In genomic region chr2:121565911-121566310, GRCm38 (mm10) we compare ENCODE assay signal across 25 mouse cellular contexts. TPM values are rescaled to one million over a fixed set of nuclear protein-coding genes. Genes with fewer than 3 reads are reported as not detected.
DNase-seq lines count a peak whose midpoint lies in the region; ATAC-seq lines count a peak whose summit lies in the region.
"Had no signal": no experiment of that assay in that cellular context is flagged by ENCODE, and none has a peak within 500 bp of the region (broad histone marks: within the 10 kb centered on the region; RNA-seq: fewer than 3 reads in every experiment).

No protein-coding gene starts in this region.

- H3K4me2 ChIP-seq in hindbrain, embryonic 13.5 days = no peak overlapping the region
- no peak overlapping the region for H3K4me2 ChIP-seq in hindbrain, embryonic 12.5 days (replicated peaks)
- no peak overlapping the region for H3K4me2 ChIP-seq in neural tube, embryonic 13.5 days
- no peak overlapping the region for H3K4me2 ChIP-seq in neural tube, embryonic 15.5 days
- H3K4me2 ChIP-seq: embryonic facial prominence, embryonic 15.5 days; forebrain, embryonic 15.5 days; heart, embryonic 11.5 days; intestine, embryonic 15.5 days had no signal

- no peak overlapping the region for H3K9ac ChIP-seq in hindbrain, embryonic 13.5 days
- no peak overlapping the region for H3K9ac ChIP-seq in hindbrain, embryonic 12.5 days
- no peak overlapping the region for H3K9ac ChIP-seq in neural tube, embryonic 13.5 days
- no peak overlapping the region for H3K9ac ChIP-seq in neural tube, embryonic 15.5 days (replicated peaks)
- H3K9ac ChIP-seq: embryonic facial prominence, embryonic 15.5 days; forebrain, embryonic 15.5 days; intestine, embryonic 15.5 days had no signal

- peaks cover 61% of the 10 kb centered on the region for H3K36me3 ChIP-seq in hindbrain, embryonic 13.5 days
- H3K36me3 ChIP-seq in hindbrain, embryonic 12.5 days = peaks cover 14% of the 10 kb centered on the region
- peaks cover 44% of the 10 kb centered on the region for H3K36me3 ChIP-seq in neural tube, embryonic 13.5 days
- peaks cover 22% of the 10 kb centered on the region for H3K36me3 ChIP-seq in neural tube, embryonic 15.5 days
- H3K36me3 ChIP-seq: embryonic facial prominence, embryonic 15.5 days; G1E; intestine, embryonic 15.5 days had no signal

- peak overlapping the region; percentile 50; the same call in 1 of the 2 replicates for H3K27ac ChIP-seq in hindbrain, embryonic 13.5 days
- H3K27ac ChIP-seq in hindbrain, embryonic 12.5 days = no peak overlapping the region
- H3K27ac ChIP-seq in neural tube, embryonic 13.5 days (replicated peaks) = peak overlapping the region; percentile 38; the same call in 1 of the 2 replicates
- H3K27ac ChIP-seq in neural tube, embryonic 15.5 days (replicated peaks) = no peak overlapping the region
- H3K27ac ChIP-seq: embryonic facial prominence, embryonic 15.5 days; forebrain, embryonic 10.5 days; forebrain, embryonic 15.5 days; heart, adult 2 months; intestine, embryonic 15.5 days had no signal

- ATAC-seq in hindbrain, embryonic 13.5 days (ENCODE audit: low FRiP score) = peak; percentile 59; the same call in 1 of the 2 replicates
- ATAC-seq in hindbrain, embryonic 12.5 days (ENCODE audit: low FRiP score) = no peak
- peak; percentile 60 for ATAC-seq in neural tube, embryonic 13.5 days (ENCODE audit: low read depth)
- peak; percentile 80 for ATAC-seq in neural tube, embryonic 15.5 days (ENCODE audit: low FRiP score)
- ATAC-seq in granulocyte monocyte progenitor cell, adult 5-6 weeks (replicated peaks; ENCODE audit: poor library complexity, severe bottlenecking) = no peak
- ATAC-seq: activated CD4-positive, CD25-positive, alpha-beta regulatory T cell, adult 4 months; CD4-positive, CD25-positive, alpha-beta regulatory T cell, adult 4 months; forebrain, embryonic 15.5 days; intestine, embryonic 15.5 days; Patski had no signal

- H3K4me1 ChIP-seq in hindbrain, embryonic 13.5 days (replicated peaks) = 0 out of 2 replicates have a peak, but pooled peaks cover 7% of the 10 kb centered on the region
- peaks cover 2% of the 10 kb centered on the region; the same call in 1 of the 2 replicates for H3K4me1 ChIP-seq in hindbrain, embryonic 12.5 days
- peaks cover 13% of the 10 kb centered on the region for H3K4me1 ChIP-seq in neural tube, embryonic 13.5 days (replicated peaks)
- H3K4me1 ChIP-seq in neural tube, embryonic 15.5 days = peaks cover 9% of the 10 kb centered on the region; the same call in 1 of the 2 replicates
- H3K4me1 ChIP-seq: embryonic facial prominence, embryonic 15.5 days; forebrain, embryonic 15.5 days; intestine, embryonic 15.5 days had no signal

- WGBS in hindbrain, embryonic 13.5 days = 52% methylated on average over 5 of the region's 5 CpGs
- WGBS in hindbrain, embryonic 12.5 days = 69% methylated on average over 5 of the region's 5 CpGs
- 35% methylated on average over 5 of the region's 5 CpGs for WGBS in neural tube, embryonic 13.5 days
- 34% methylated on average over 5 of the region's 5 CpGs for WGBS in neural tube, embryonic 15.5 days

- DNase-seq in neural tube, embryonic 10.5 days (ENCODE audit: extremely low spot score, low spot score) = no peak
- DNase-seq in right cerebral cortex, adult 2 months (ENCODE audit: low spot score in 2 of 2) = no peak
- DNase-seq: adrenal gland, postnatal 14 days; B cell, adult 2 months; cerebellum, adult 11 months; cerebellum, adult 8-10 months; cerebellum, postnatal 14 days; embryo, embryonic 11 days; gastrocnemius, postnatal 10 days; heart, adult 2 months had no signal

- H3K27me3 ChIP-seq in hindbrain, embryonic 13.5 days = no peaks in the 10 kb centered on the region
- H3K27me3 ChIP-seq in hindbrain, embryonic 12.5 days = no peaks in the 10 kb centered on the region
- no peaks in the 10 kb centered on the region for H3K27me3 ChIP-seq in neural tube, embryonic 13.5 days
- no peaks in the 10 kb centered on the region for H3K27me3 ChIP-seq in neural tube, embryonic 15.5 days (replicated peaks)
- H3K27me3 ChIP-seq: embryonic facial prominence, embryonic 15.5 days; forebrain, embryonic 15.5 days; intestine, embryonic 15.5 days; Patski had no signal

- H3K4me3 ChIP-seq in hindbrain, embryonic 13.5 days = no peak overlapping the region
- H3K4me3 ChIP-seq in hindbrain, embryonic 12.5 days = no peak overlapping the region
- H3K4me3 ChIP-seq in neural tube, embryonic 13.5 days = no peak overlapping the region
- H3K4me3 ChIP-seq in neural tube, embryonic 15.5 days (replicated peaks) = no peak overlapping the region
- H3K4me3 ChIP-seq: embryonic facial prominence, embryonic 15.5 days; erythroblast, embryonic 14.5 days; forebrain, embryonic 10.5 days; forebrain, embryonic 15.5 days; heart, adult 2 months; intestine, embryonic 15.5 days had no signal

- no peaks in the 10 kb centered on the region for H3K9me3 ChIP-seq in hindbrain, embryonic 13.5 days
- no peaks in the 10 kb centered on the region for H3K9me3 ChIP-seq in hindbrain, embryonic 12.5 days (replicated peaks)
- no peaks in the 10 kb centered on the region for H3K9me3 ChIP-seq in neural tube, embryonic 13.5 days
- H3K9me3 ChIP-seq in neural tube, embryonic 15.5 days (replicated peaks) = no peaks in the 10 kb centered on the region
- H3K9me3 ChIP-seq: embryonic facial prominence, embryonic 15.5 days; forebrain, embryonic 10.5 days; forebrain, embryonic 15.5 days; G1E; intestine, embryonic 15.5 days had no signal

RNA-seq across cellular contexts. Expression of gene Wdr76, which starts 59.4 kb away (rescaled TPM):
- 5.1 and 5.8 TPM in 2 replicates for polyA plus RNA-seq in hindbrain, embryonic 13.5 days (2015; fragmentation: Nextera tagmentation; extraction: Ambion mirVana)
- polyA plus RNA-seq in hindbrain, embryonic 12.5 days (2016; fragmentation: Nextera tagmentation; extraction: Ambion mirVana) = 7.0 and 7.6 TPM in 2 replicates
- polyA plus RNA-seq in neural tube, embryonic 13.5 days (2015; fragmentation: Nextera tagmentation; extraction: Ambion mirVana) = 4.2 and 4.5 TPM in 2 replicates
- polyA plus RNA-seq in neural tube, embryonic 15.5 days (2015; fragmentation: Nextera tagmentation; extraction: Ambion mirVana) = 3.4 and 5.3 TPM in 2 replicates
- 34.1 and 39.1 TPM in 2 replicates for total RNA-seq in granulocyte monocyte progenitor cell, adult 5-6 weeks (2014; fragmentation: Nextera tagmentation)
- total RNA-seq in granulocyte monocyte progenitor cell, adult 5-6 weeks (2017) = 33.9 and 38.7 TPM in 2 replicates

RNA-seq across cellular contexts. Expression of gene Mfap1a, which starts 59.4 kb away (rescaled TPM):
- 34.8 and 36.4 TPM in 2 replicates for polyA plus RNA-seq in hindbrain, embryonic 13.5 days (2015; fragmentation: Nextera tagmentation; extraction: Ambion mirVana)
- 32.9 and 33.1 TPM in 2 replicates for polyA plus RNA-seq in hindbrain, embryonic 12.5 days (2016; fragmentation: Nextera tagmentation; extraction: Ambion mirVana)
- 30.1 and 39.3 TPM in 2 replicates for polyA plus RNA-seq in neural tube, embryonic 13.5 days (2015; fragmentation: Nextera tagmentation; extraction: Ambion mirVana)
- polyA plus RNA-seq in neural tube, embryonic 15.5 days (2015; fragmentation: Nextera tagmentation; extraction: Ambion mirVana) = 27.8 and 28.8 TPM in 2 replicates
- 23.3 and 24.5 TPM in 2 replicates for total RNA-seq in granulocyte monocyte progenitor cell, adult 5-6 weeks (2014; fragmentation: Nextera tagmentation)
- 36.3 and 46.9 TPM in 2 replicates for total RNA-seq in granulocyte monocyte progenitor cell, adult 5-6 weeks (2017)

Comparison
In these comparisons a context has a peak if more than half of its experiments do, and no peak if none do; other contexts are left out.
1. ATAC-seq: peak in hindbrain, embryonic 13.5 days (single experiment), neural tube, embryonic 13.5 days (single experiment) and neural tube, embryonic 15.5 days (single experiment); none in hindbrain, embryonic 12.5 days (single experiment) and granulocyte monocyte progenitor cell, adult 5-6 weeks (single experiment).
2. H3K27ac ChIP-seq: peak in hindbrain, embryonic 13.5 days (single experiment) and neural tube, embryonic 13.5 days (single experiment); none in hindbrain, embryonic 12.5 days (single experiment) and neural tube, embryonic 15.5 days (single experiment).